Mouse (Mus musculus) heart, embryonic 13.5 days (tissue): ENCODE results near the gene Babam1. TPM values are rescaled to one million over a fixed set of nuclear protein-coding genes. Genes with fewer than 3 reads are reported as not detected.
"Not testable (repeated sequence)": the region's sequence is repeated elsewhere in the genome, so short reads cannot be mapped to it uniquely, and the experiment has no call there.

Experiments used
- ATAC-seq: fragments of 200-750 bp; cut with Nextera tagmentation; 2 replicates; pipeline ENCODE4 v1.8.0; 2017; ENCODE audit warnings: moderate TSS enrichment; ENCODE audit not compliant: insufficient number of reproducible peaks, low FRiP score, low TSS enrichment; ENCODE audit errors: extremely low read depth
- H3K27ac ChIP-seq: fragments of 300-500 bp; sonication (generic); replicated peaks from 2 replicates; pipeline ENCODE4 v1.5.1; 2015; ENCODE audit warnings: moderate library complexity, mild to moderate bottlenecking, inconsistent platforms
- H3K27me3 ChIP-seq: fragments of 300-500 bp; sonication (generic); replicated peaks from 2 replicates; pipeline ENCODE4 v1.6.1; 2015; ENCODE audit warnings: mild to moderate bottlenecking, inconsistent platforms
- H3K36me3 ChIP-seq: fragments of 300-500 bp; sonication (generic); 2 replicates; pipeline ENCODE4 v1.6.1; 2015; ENCODE audit warnings: mild to moderate bottlenecking, inconsistent platforms
- H3K4me1 ChIP-seq: fragments of 300-500 bp; sonication (generic); 2 replicates; pipeline ENCODE4 v1.6.1; 2015; ENCODE audit warnings: inconsistent platforms
- H3K4me2 ChIP-seq: fragments of 300-500 bp; sonication (generic); 2 replicates; pipeline ENCODE4 v1.6.1; 2015; ENCODE audit warnings: inconsistent platforms, mild to moderate bottlenecking, moderate library complexity
- H3K4me3 ChIP-seq: fragments of 300-500 bp; sonication (generic); 2 replicates; pipeline ENCODE4 v1.5.1; 2015; ENCODE audit warnings: moderate library complexity, mild to moderate bottlenecking, inconsistent platforms
- H3K9ac ChIP-seq: fragments of 300-500 bp; sonication (generic); 2 replicates; pipeline ENCODE4 v1.6.1; 2015; ENCODE audit warnings: inconsistent platforms, mild to moderate bottlenecking, moderate library complexity
- H3K9me3 ChIP-seq: fragments of 300-500 bp; sonication (generic); 2 replicates; pipeline ENCODE4 v1.6.1; 2016; ENCODE audit warnings: inconsistent platforms
- WGBS: fragments of 180-500 bp; shearing (Covaris S2); methylation state at CpG from one replicate; pipeline ENCODE4 v1.1.7; 2015; ENCODE audit warnings: mixed read lengths; 5-methylcytosine and 5-hydroxymethylcytosine counted together
- polyA plus RNA-seq: library from polyadenylated mRNA; unstranded; fragments of >200 nt; fragmentation: Nextera tagmentation; extraction: Ambion mirVana; gene quantifications from 2 replicates; pipeline ENCODE4 v1.2.1, GENCODE M21; 2015

Gene Babam1
- polyA plus RNA-seq, 1 experiment from 2014 or later = 89.7 TPM

GRCm38 (mm10) chr8:71408231-71408630 is 11.6 kb downstream of the Babam1 start:
- peaks cover 25% of the 10 kb centered on the region for H3K4me1 ChIP-seq
- H3K9ac ChIP-seq = no peak overlapping the region
- no peaks in the 10 kb centered on the region for H3K27me3 ChIP-seq
- 89% methylated on average over 4 of the region's 4 CpGs for WGBS
- H3K27ac ChIP-seq = no peak overlapping the region
- H3K4me3 ChIP-seq = no peak overlapping the region
- H3K36me3 ChIP-seq = peaks cover 33% of the 10 kb centered on the region
- H3K9me3 ChIP-seq = no peaks in the 10 kb centered on the region
- ATAC-seq = no peak
- H3K4me2 ChIP-seq = no peak overlapping the region

GRCm38 (mm10) chr8:71411535-71412273 is 15.0 kb downstream of the Babam1 start:
- Histone ChIP-seq H3K9ac (no peak overlapping the region), H3K4me2 (no peak overlapping the region), H3K27ac (no peak overlapping the region), H3K27me3 (0 out of 2 replicates have a peak, but pooled peaks cover 9% of the 10 kb centered on the region), H3K4me3 (no peak overlapping the region), H3K36me3 (peaks cover 32% of the 10 kb centered on the region), H3K9me3 (no peaks in the 10 kb centered on the region), H3K4me1 (peaks cover 11% of the 10 kb centered on the region)
- WGBS = 44% methylated on average over 11 of the region's 11 CpGs
- no peak for ATAC-seq

GRCm38 (mm10) chr8:71422121-71422520 is 25.5 kb downstream of the Babam1 start:
- Histone ChIP-seq H3K27ac (no peak overlapping the region), H3K4me1 (no peaks in the 10 kb centered on the region), H3K36me3 (no peaks in the 10 kb centered on the region), H3K9me3 (0 out of 2 replicates have a peak, but pooled peaks cover 4% of the 10 kb centered on the region), H3K9ac (no peak overlapping the region), H3K4me2 (no peak overlapping the region), H3K27me3 (0 out of 2 replicates have a peak, but pooled peaks cover 10% of the 10 kb centered on the region), H3K4me3 (no peak overlapping the region)
- ATAC-seq = no peak

- H3K4me3 ChIP-seq, H3K9me3 ChIP-seq, H3K4me1 ChIP-seq, H3K27ac ChIP-seq, H3K9ac ChIP-seq, H3K4me2 ChIP-seq, H3K36me3 ChIP-seq, ATAC-seq: not testable (repeated sequence)
- 60% methylated on average over 1 of the region's 1 CpGs for WGBS
- H3K27me3 ChIP-seq = peaks cover 13% of the 10 kb centered on the region; the same call in 1 of the 2 replicates
These were observed 36.3 kb downstream of the Babam1 start for GRCm38 (mm10) chr8:71432935-71433334.

GRCm38 (mm10) chr8:71437041-71437440 is 40.4 kb downstream of the Babam1 start:
- 39% methylated on average over 3 of the region's 3 CpGs for WGBS
- H3K4me3 ChIP-seq = no peak overlapping the region
- ATAC-seq = no peak
- peaks cover 13% of the 10 kb centered on the region for H3K27me3 ChIP-seq
- H3K4me1 ChIP-seq = no peaks in the 10 kb centered on the region
- H3K9me3 ChIP-seq = peaks cover 3% of the 10 kb centered on the region; the same call in 1 of the 2 replicates
- no peak overlapping the region for H3K27ac ChIP-seq
- H3K36me3 ChIP-seq = no peaks in the 10 kb centered on the region
- no peak overlapping the region for H3K9ac ChIP-seq
- H3K4me2 ChIP-seq = no peak overlapping the region

- Histone ChIP-seq H3K4me3 (no peak overlapping the region), H3K27ac (no peak overlapping the region), H3K4me1 (no peaks in the 10 kb centered on the region), H3K9ac (no peak overlapping the region), H3K36me3 (no peaks in the 10 kb centered on the region), H3K4me2 (no peak overlapping the region), H3K27me3 (peaks cover 45% of the 10 kb centered on the region), H3K9me3 (no peaks in the 10 kb centered on the region)
- under 1% methylated on average over 7 of the region's 7 CpGs for WGBS
- ATAC-seq = no peak
These were observed 44.7 kb downstream of the Babam1 start for GRCm38 (mm10) chr8:71441404-71441803.

- no peak for ATAC-seq
- Histone ChIP-seq H3K4me1 (no peaks in the 10 kb centered on the region), H3K4me2 (no peak overlapping the region), H3K36me3 (no peaks in the 10 kb centered on the region), H3K4me3 (no peak overlapping the region), H3K9ac (no peak overlapping the region), H3K27ac (no peak overlapping the region), H3K9me3 (no peaks in the 10 kb centered on the region), H3K27me3 (peaks cover 36% of the 10 kb centered on the region)
- 72% methylated on average over 7 of the region's 7 CpGs for WGBS
These were observed 48.4 kb downstream of the Babam1 start for GRCm38 (mm10) chr8:71445096-71445495.

GRCm38 (mm10) chr8:71451337-71451736 is 54.7 kb downstream of the Babam1 start:
- 54% methylated on average over 4 of the region's 4 CpGs for WGBS
- Histone ChIP-seq H3K36me3 (no peaks in the 10 kb centered on the region), H3K9me3 (no peaks in the 10 kb centered on the region), H3K4me1 (no peaks in the 10 kb centered on the region), H3K9ac (no peak overlapping the region), H3K27me3 (peaks cover 12% of the 10 kb centered on the region), H3K27ac (no peak overlapping the region), H3K4me2 (no peak overlapping the region), H3K4me3 (no peak overlapping the region)
- no peak for ATAC-seq

- 0 out of 2 replicates have a peak, but pooled peaks cover under 1% of the 10 kb centered on the region for H3K4me1 ChIP-seq
- no peak overlapping the region for H3K4me2 ChIP-seq
- H3K27me3 ChIP-seq = peaks cover 12% of the 10 kb centered on the region
- WGBS = 49% methylated on average over 11 of the region's 11 CpGs
- no peak overlapping the region for H3K4me3 ChIP-seq
- no peak overlapping the region for H3K9ac ChIP-seq
- ATAC-seq = no peak
- no peak overlapping the region for H3K27ac ChIP-seq
- H3K36me3 ChIP-seq = peaks cover 2% of the 10 kb centered on the region
- H3K9me3 ChIP-seq = no peaks in the 10 kb centered on the region
These were observed 55.1 kb downstream of the Babam1 start for GRCm38 (mm10) chr8:71451777-71452176.

GRCm38 (mm10) chr8:71452669-71453068 is 56.0 kb downstream of the Babam1 start:
- Histone ChIP-seq H3K4me3 (no peak overlapping the region), H3K4me1 (0 out of 2 replicates have a peak, but pooled peaks cover 4% of the 10 kb centered on the region), H3K36me3 (peaks cover 11% of the 10 kb centered on the region), H3K9me3 (no peaks in the 10 kb centered on the region), H3K27me3 (peaks cover 12% of the 10 kb centered on the region), H3K27ac (no peak overlapping the region), H3K4me2 (no peak overlapping the region), H3K9ac (no peak overlapping the region)
- 72% methylated on average over 2 of the region's 2 CpGs for WGBS
- no peak for ATAC-seq
